Mouse (Mus musculus): ENCODE measurements around the gene Fgfr2. TPM values are rescaled to one million over a fixed set of nuclear protein-coding genes. Genes with fewer than 3 reads are reported as not detected.

Fgfr2 gene
- polyA plus RNA-seq, 1 experiment from 2014 or later, result 106 TPM

- DNase-seq (ENCODE audit: low spot score) (no peak), ATAC-seq (ENCODE audit: low read depth) (no peak)
- Histone ChIP-seq H3K4me2 (ENCODE audit: low read depth, low read length) (no peak overlapping the region), H3K9me3 (ENCODE audit: control insufficient read depth, low read length) (no peaks in the 10 kb centered on the region), H3K36me3 (ENCODE audit: control insufficient read depth, insufficient read depth, low read length) (no peaks in the 10 kb centered on the region), H3K27me3 (replicated peaks; ENCODE audit: control insufficient read depth, insufficient read depth, low read length) (no peaks in the 10 kb centered on the region), H3K27ac (replicated peaks; ENCODE audit: low read depth, low read length) (no peak overlapping the region), H3K9ac (ENCODE audit: low read depth, low read length) (no peak overlapping the region), H3K4me3 (ENCODE audit: low read depth, low read length) (no peak overlapping the region), H3K4me1 (ENCODE audit: control insufficient read depth, insufficient read depth, low read length) (no peaks in the 10 kb centered on the region)
- 71% methylated on average over 2 of the region's 2 CpGs for WGBS
These were observed 1791.5 kb downstream of the Fgfr2 start for GRCm38 (mm10) chr7:131331688-131332087.

GRCm38 (mm10) chr7:131329416-131329815, 1793.7 kb downstream of the Fgfr2 start, which contains the start of gene Fam24b:
TSS of gene Fam24b (minus strand) at chr7:131329516.
- 90% methylated on average over 5 of the region's 5 CpGs for WGBS
- Histone ChIP-seq H3K4me2 (ENCODE audit: low read depth, low read length) (no peak within 1 kb of the TSS), H3K27ac (replicated peaks; ENCODE audit: low read depth, low read length) (no peak within 1 kb of the TSS), H3K36me3 (ENCODE audit: control insufficient read depth, insufficient read depth, low read length) (no peaks in the 10 kb centered on the region), H3K4me1 (ENCODE audit: control insufficient read depth, insufficient read depth, low read length) (no peaks in the 10 kb centered on the region), H3K4me3 (ENCODE audit: low read depth, low read length) (no peak within 1 kb of the TSS), H3K27me3 (replicated peaks; ENCODE audit: control insufficient read depth, insufficient read depth, low read length) (no peaks in the 10 kb centered on the region), H3K9ac (ENCODE audit: low read depth, low read length) (no peak within 1 kb of the TSS), H3K9me3 (ENCODE audit: control insufficient read depth, low read length) (no peaks in the 10 kb centered on the region)
- DNase-seq (ENCODE audit: low spot score), result no peak
- no peak for ATAC-seq (ENCODE audit: low read depth)

- H3K9ac ChIP-seq (ENCODE audit: low read depth, low read length), result no peak overlapping the region
- WGBS, result 94% methylated on average over 5 of the region's 5 CpGs
- H3K4me1 ChIP-seq (ENCODE audit: control insufficient read depth, insufficient read depth, low read length), result no peaks in the 10 kb centered on the region
- H3K36me3 ChIP-seq (ENCODE audit: control insufficient read depth, insufficient read depth, low read length), result no peaks in the 10 kb centered on the region
- no peak for DNase-seq (ENCODE audit: low spot score)
- no peak for ATAC-seq (ENCODE audit: low read depth)
- no peaks in the 10 kb centered on the region for H3K9me3 ChIP-seq (ENCODE audit: control insufficient read depth, low read length)
- no peak overlapping the region for H3K27ac ChIP-seq (replicated peaks; ENCODE audit: low read depth, low read length)
- H3K4me2 ChIP-seq (ENCODE audit: low read depth, low read length), result no peak overlapping the region
- H3K4me3 ChIP-seq (ENCODE audit: low read depth, low read length), result no peak overlapping the region
- no peaks in the 10 kb centered on the region for H3K27me3 ChIP-seq (replicated peaks; ENCODE audit: control insufficient read depth, insufficient read depth, low read length)
These were observed 1796.1 kb downstream of the Fgfr2 start for GRCm38 (mm10) chr7:131327054-131327453.

- DNase-seq (ENCODE audit: low spot score) (no peak), ATAC-seq (ENCODE audit: low read depth) (no peak)
- H3K9ac ChIP-seq (ENCODE audit: low read depth, low read length), result no peak within 1 kb of the TSS
- H3K27ac ChIP-seq (replicated peaks; ENCODE audit: low read depth, low read length), result no peak within 1 kb of the TSS
- no peaks in the 10 kb centered on the region for H3K9me3 ChIP-seq (ENCODE audit: control insufficient read depth, low read length)
- no peaks in the 10 kb centered on the region for H3K36me3 ChIP-seq (ENCODE audit: control insufficient read depth, insufficient read depth, low read length)
- no peaks in the 10 kb centered on the region for H3K27me3 ChIP-seq (replicated peaks; ENCODE audit: control insufficient read depth, insufficient read depth, low read length)
- H3K4me1 ChIP-seq (ENCODE audit: control insufficient read depth, insufficient read depth, low read length), result no peaks in the 10 kb centered on the region
- 59% methylated on average over 2 of the region's 2 CpGs for WGBS
- no peak within 1 kb of the TSS for H3K4me3 ChIP-seq (ENCODE audit: low read depth, low read length)
- H3K4me2 ChIP-seq (ENCODE audit: low read depth, low read length), result no peak within 1 kb of the TSS
These were observed 1801.0 kb downstream of the Fgfr2 start, which contains the start of gene Cuzd1 for GRCm38 (mm10) chr7:131322192-131322591. TSS of gene Cuzd1 (minus strand) at chr7:131322292.

GRCm38 (mm10) chr7:131318340-131318739, 1804.8 kb downstream of the Fgfr2 start:
- 62% methylated on average over 6 of the region's 7 CpGs for WGBS
- H3K27me3 ChIP-seq (replicated peaks; ENCODE audit: control insufficient read depth, insufficient read depth, low read length), result no peaks in the 10 kb centered on the region
- no peaks in the 10 kb centered on the region for H3K36me3 ChIP-seq (ENCODE audit: control insufficient read depth, insufficient read depth, low read length)
- H3K9ac ChIP-seq (ENCODE audit: low read depth, low read length), result no peak overlapping the region
- no peak overlapping the region for H3K4me2 ChIP-seq (ENCODE audit: low read depth, low read length)
- no peaks in the 10 kb centered on the region for H3K9me3 ChIP-seq (ENCODE audit: control insufficient read depth, low read length)
- no peak for DNase-seq (ENCODE audit: low spot score)
- no peak overlapping the region for H3K4me3 ChIP-seq (ENCODE audit: low read depth, low read length)
- no peak for ATAC-seq (ENCODE audit: low read depth)
- no peak overlapping the region for H3K27ac ChIP-seq (replicated peaks; ENCODE audit: low read depth, low read length)
- no peaks in the 10 kb centered on the region for H3K4me1 ChIP-seq (ENCODE audit: control insufficient read depth, insufficient read depth, low read length)

GRCm38 (mm10) chr7:131317587-131317986, 1805.6 kb downstream of the Fgfr2 start:
- DNase-seq (ENCODE audit: low spot score) (no peak), ATAC-seq (ENCODE audit: low read depth) (no peak)
- Histone ChIP-seq H3K4me3 (ENCODE audit: low read depth, low read length) (no peak overlapping the region), H3K9me3 (ENCODE audit: control insufficient read depth, low read length) (no peaks in the 10 kb centered on the region), H3K36me3 (ENCODE audit: control insufficient read depth, insufficient read depth, low read length) (no peaks in the 10 kb centered on the region), H3K4me1 (ENCODE audit: control insufficient read depth, insufficient read depth, low read length) (no peaks in the 10 kb centered on the region), H3K9ac (ENCODE audit: low read depth, low read length) (no peak overlapping the region), H3K27ac (replicated peaks; ENCODE audit: low read depth, low read length) (no peak overlapping the region), H3K4me2 (ENCODE audit: low read depth, low read length) (no peak overlapping the region), H3K27me3 (replicated peaks; ENCODE audit: control insufficient read depth, insufficient read depth, low read length) (no peaks in the 10 kb centered on the region)
- WGBS, result 65% methylated on average over 12 of the region's 12 CpGs

GRCm38 (mm10) chr7:131314493-131314892, 1808.7 kb downstream of the Fgfr2 start:
- Histone ChIP-seq H3K9me3 (ENCODE audit: control insufficient read depth, low read length) (no peaks in the 10 kb centered on the region), H3K36me3 (ENCODE audit: control insufficient read depth, insufficient read depth, low read length) (no peaks in the 10 kb centered on the region), H3K4me2 (ENCODE audit: low read depth, low read length) (no peak overlapping the region), H3K27ac (replicated peaks; ENCODE audit: low read depth, low read length) (no peak overlapping the region), H3K4me3 (ENCODE audit: low read depth, low read length) (no peak overlapping the region), H3K9ac (ENCODE audit: low read depth, low read length) (no peak overlapping the region), H3K4me1 (ENCODE audit: control insufficient read depth, insufficient read depth, low read length) (no peaks in the 10 kb centered on the region), H3K27me3 (replicated peaks; ENCODE audit: control insufficient read depth, insufficient read depth, low read length) (no peaks in the 10 kb centered on the region)
- ATAC-seq (ENCODE audit: low read depth), result no peak
- DNase-seq (ENCODE audit: low spot score), result no peak
- WGBS, result 59% methylated on average over 7 of the region's 7 CpGs

- H3K4me2 ChIP-seq (ENCODE audit: low read depth, low read length), result no peak overlapping the region
- H3K27me3 ChIP-seq (replicated peaks; ENCODE audit: control insufficient read depth, insufficient read depth, low read length), result no peaks in the 10 kb centered on the region
- H3K9ac ChIP-seq (ENCODE audit: low read depth, low read length), result no peak overlapping the region
- ATAC-seq (ENCODE audit: low read depth) (no peak), DNase-seq (ENCODE audit: low spot score) (no peak)
- H3K27ac ChIP-seq (replicated peaks; ENCODE audit: low read depth, low read length), result no peak overlapping the region
- H3K36me3 ChIP-seq (ENCODE audit: control insufficient read depth, insufficient read depth, low read length), result no peaks in the 10 kb centered on the region
- no peaks in the 10 kb centered on the region for H3K9me3 ChIP-seq (ENCODE audit: control insufficient read depth, low read length)
- no peak overlapping the region for H3K4me3 ChIP-seq (ENCODE audit: low read depth, low read length)
- 76% methylated on average over 5 of the region's 5 CpGs for WGBS
- no peaks in the 10 kb centered on the region for H3K4me1 ChIP-seq (ENCODE audit: control insufficient read depth, insufficient read depth, low read length)
These were observed 1816.4 kb downstream of the Fgfr2 start for GRCm38 (mm10) chr7:131306733-131307132.

GRCm38 (mm10) chr7:131303340-131303739, 1819.8 kb downstream of the Fgfr2 start:
- 72% methylated on average over 8 of the region's 8 CpGs for WGBS
- Histone ChIP-seq H3K4me1 (ENCODE audit: control insufficient read depth, insufficient read depth, low read length) (no peaks in the 10 kb centered on the region), H3K9me3 (ENCODE audit: control insufficient read depth, low read length) (no peaks in the 10 kb centered on the region), H3K4me2 (ENCODE audit: low read depth, low read length) (no peak overlapping the region), H3K4me3 (ENCODE audit: low read depth, low read length) (no peak overlapping the region), H3K27me3 (replicated peaks; ENCODE audit: control insufficient read depth, insufficient read depth, low read length) (no peaks in the 10 kb centered on the region), H3K9ac (ENCODE audit: low read depth, low read length) (no peak overlapping the region), H3K36me3 (ENCODE audit: control insufficient read depth, insufficient read depth, low read length) (no peaks in the 10 kb centered on the region), H3K27ac (replicated peaks; ENCODE audit: low read depth, low read length) (no peak overlapping the region)
- DNase-seq (ENCODE audit: low spot score) (no peak), ATAC-seq (ENCODE audit: low read depth) (no peak)
